Mouse (Mus musculus) heart, embryonic 13.5 days (tissue): ENCODE results near the gene Art2b. TPM values are rescaled to one million over a fixed set of nuclear protein-coding genes. Genes with fewer than 3 reads are reported as not detected.
"Not testable (repeated sequence)": the region's sequence is repeated elsewhere in the genome, so short reads cannot be mapped to it uniquely, and the experiment has no call there.

Experiments used
- ATAC-seq: fragments of 200-750 bp; cut with Nextera tagmentation; 2 replicates; pipeline ENCODE4 v1.8.0; 2017; ENCODE audit warnings: moderate TSS enrichment; ENCODE audit not compliant: insufficient number of reproducible peaks, low FRiP score, low TSS enrichment; ENCODE audit errors: extremely low read depth
- H3K27ac ChIP-seq: fragments of 300-500 bp; sonication (generic); replicated peaks from 2 replicates; pipeline ENCODE4 v1.5.1; 2015; ENCODE audit warnings: moderate library complexity, mild to moderate bottlenecking, inconsistent platforms
- H3K27me3 ChIP-seq: fragments of 300-500 bp; sonication (generic); replicated peaks from 2 replicates; pipeline ENCODE4 v1.6.1; 2015; ENCODE audit warnings: mild to moderate bottlenecking, inconsistent platforms
- H3K36me3 ChIP-seq: fragments of 300-500 bp; sonication (generic); 2 replicates; pipeline ENCODE4 v1.6.1; 2015; ENCODE audit warnings: mild to moderate bottlenecking, inconsistent platforms
- H3K4me1 ChIP-seq: fragments of 300-500 bp; sonication (generic); 2 replicates; pipeline ENCODE4 v1.6.1; 2015; ENCODE audit warnings: inconsistent platforms
- H3K4me2 ChIP-seq: fragments of 300-500 bp; sonication (generic); 2 replicates; pipeline ENCODE4 v1.6.1; 2015; ENCODE audit warnings: inconsistent platforms, mild to moderate bottlenecking, moderate library complexity
- H3K4me3 ChIP-seq: fragments of 300-500 bp; sonication (generic); 2 replicates; pipeline ENCODE4 v1.5.1; 2015; ENCODE audit warnings: moderate library complexity, mild to moderate bottlenecking, inconsistent platforms
- H3K9ac ChIP-seq: fragments of 300-500 bp; sonication (generic); 2 replicates; pipeline ENCODE4 v1.6.1; 2015; ENCODE audit warnings: inconsistent platforms, mild to moderate bottlenecking, moderate library complexity
- H3K9me3 ChIP-seq: fragments of 300-500 bp; sonication (generic); 2 replicates; pipeline ENCODE4 v1.6.1; 2016; ENCODE audit warnings: inconsistent platforms
- WGBS: fragments of 180-500 bp; shearing (Covaris S2); methylation state at CpG from one replicate; pipeline ENCODE4 v1.1.7; 2015; ENCODE audit warnings: mixed read lengths; 5-methylcytosine and 5-hydroxymethylcytosine counted together
- polyA plus RNA-seq: library from polyadenylated mRNA; unstranded; fragments of >200 nt; fragmentation: Nextera tagmentation; extraction: Ambion mirVana; gene quantifications from 2 replicates; pipeline ENCODE4 v1.2.1, GENCODE M21; 2015

Gene Art2b
- polyA plus RNA-seq, 1 experiment from 2014 or later, result not detected

DNA sequence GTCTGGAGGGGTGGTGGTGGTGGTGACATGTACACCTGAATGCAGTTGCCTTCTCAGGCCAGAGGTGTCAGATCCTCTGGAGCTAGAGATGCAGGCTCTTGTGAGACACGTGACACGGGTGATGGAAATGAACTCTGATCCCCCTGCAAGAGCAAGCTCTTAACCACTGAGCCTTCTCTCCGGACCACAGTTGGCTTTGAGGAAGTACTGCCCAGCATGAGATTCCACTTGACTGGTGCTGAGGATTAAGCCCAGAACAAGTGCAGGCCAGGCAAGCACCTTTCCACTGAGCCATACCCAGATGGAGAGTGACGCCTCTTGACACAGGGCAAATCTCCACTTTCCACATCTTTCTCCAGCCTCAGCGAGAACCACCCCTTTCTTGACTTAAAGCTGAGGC is 26.0 kb downstream of the Art2b start:
- 37% methylated on average over 5 of the region's 5 CpGs for WGBS

DNA sequence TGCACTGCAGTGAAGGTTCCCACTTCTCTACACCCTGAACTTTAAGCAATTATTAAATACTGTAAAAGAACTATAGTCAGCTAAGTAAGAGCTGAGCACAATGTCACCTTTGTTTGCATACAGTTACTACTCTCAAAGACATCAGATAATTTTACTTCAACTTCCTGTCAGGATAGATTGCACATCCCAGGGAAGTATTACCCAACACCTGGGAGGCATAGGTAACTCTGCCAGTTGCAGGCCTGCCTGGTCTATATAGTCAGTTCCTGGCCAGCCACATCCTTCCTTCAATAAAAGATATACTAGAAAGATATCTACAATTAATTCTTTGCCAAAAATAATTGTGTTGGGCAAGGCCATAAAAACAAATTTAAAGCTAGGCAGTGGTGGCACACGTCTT is 28.0 kb downstream of the Art2b start:
- Histone ChIP-seq H3K9ac (no peak overlapping the region), H3K4me2 (no peak overlapping the region), H3K27me3 (no peaks in the 10 kb centered on the region), H3K4me1 (no peaks in the 10 kb centered on the region), H3K4me3 (no peak overlapping the region), H3K36me3 (no peaks in the 10 kb centered on the region), H3K27ac (no peak overlapping the region), H3K9me3 (no peaks in the 10 kb centered on the region)
- WGBS, result 52% methylated on average over 1 of the region's 1 CpGs
- ATAC-seq, result no peak

More for the DNA sequence above, 26.0 kb downstream of the Art2b start:
- not testable (repeated sequence) for H3K36me3 ChIP-seq, H3K4me2 ChIP-seq, H3K9ac ChIP-seq, H3K27ac ChIP-seq, H3K4me1 ChIP-seq, H3K9me3 ChIP-seq, H3K27me3 ChIP-seq, H3K4me3 ChIP-seq, ATAC-seq

- H3K4me3 ChIP-seq, H3K4me2 ChIP-seq, H3K36me3 ChIP-seq, H3K27ac ChIP-seq, H3K27me3 ChIP-seq, H3K9ac ChIP-seq, H3K4me1 ChIP-seq, H3K9me3 ChIP-seq, ATAC-seq: not testable (repeated sequence)
- 84% methylated on average over 3 of the region's 3 CpGs for WGBS
Observed at GRCm38 (mm10) chr7:101555473-101555872, 29.9 kb downstream of the Art2b start.

DNA sequence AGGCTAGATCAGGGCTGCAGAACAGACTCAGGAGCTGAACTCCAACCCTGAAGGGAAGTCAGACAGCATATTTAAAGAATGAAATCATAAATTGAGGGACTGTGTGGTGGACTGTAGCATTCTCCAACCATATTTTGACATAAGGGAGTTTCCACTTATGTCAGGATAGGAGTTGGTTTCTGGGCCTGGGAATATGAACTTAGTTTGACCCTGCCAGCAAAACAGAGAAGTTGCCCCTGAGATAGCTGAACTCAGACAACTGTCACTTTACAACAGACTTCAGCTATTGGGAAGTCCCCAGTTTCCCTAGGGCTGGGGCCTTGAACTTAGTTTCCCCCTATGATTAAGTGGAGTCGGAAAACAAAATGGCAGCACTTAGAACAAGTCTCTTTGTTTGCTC is 33.9 kb downstream of the Art2b start:
- Histone ChIP-seq H3K36me3 (no peaks in the 10 kb centered on the region), H3K4me3 (no peak overlapping the region), H3K9me3 (no peaks in the 10 kb centered on the region), H3K27me3 (no peaks in the 10 kb centered on the region), H3K4me2 (no peak overlapping the region), H3K9ac (no peak overlapping the region), H3K27ac (no peak overlapping the region), H3K4me1 (peaks cover 7% of the 10 kb centered on the region)
- 88% methylated on average over 1 of the region's 1 CpGs for WGBS
- no peak for ATAC-seq

DNA sequence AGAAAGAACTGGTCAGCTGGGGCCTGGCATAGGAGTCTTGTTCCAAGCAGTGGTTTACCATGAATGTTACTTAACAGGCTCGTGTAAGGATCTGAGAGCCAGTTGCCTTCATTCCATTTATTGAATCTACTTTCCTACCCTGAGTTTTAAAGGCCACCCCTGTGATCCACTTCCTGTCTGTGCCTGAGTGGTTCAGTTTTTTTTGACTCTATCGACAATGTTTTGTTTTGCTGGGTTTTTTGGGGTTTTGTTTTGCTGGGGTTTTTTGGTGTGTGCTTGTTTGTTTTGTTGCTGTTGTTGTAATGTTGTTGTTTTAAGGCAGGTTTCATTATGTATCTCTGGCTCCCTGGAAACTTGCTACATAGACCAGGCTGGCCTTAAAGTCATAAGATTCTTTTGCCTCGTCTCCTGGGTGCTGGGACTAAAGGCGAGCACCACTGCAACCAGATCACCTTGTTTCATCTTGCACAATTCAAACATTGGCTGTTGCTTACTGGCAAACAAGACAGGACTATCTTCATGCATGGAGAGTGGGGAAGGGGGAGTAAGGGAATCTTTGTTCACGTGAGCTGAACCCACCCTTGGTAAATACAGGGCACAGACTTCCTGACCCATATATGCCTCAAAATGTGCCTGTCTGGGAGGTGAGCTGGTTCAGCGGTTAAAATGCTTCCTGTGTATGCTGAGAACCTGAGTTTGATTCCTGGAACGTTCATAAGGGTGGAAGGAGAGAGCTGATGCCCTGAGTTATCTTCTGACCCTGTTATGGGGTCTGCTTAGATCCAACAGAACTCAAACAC is 34.5 kb downstream of the Art2b start:
- no peaks in the 10 kb centered on the region for H3K27me3 ChIP-seq
- H3K27ac ChIP-seq, result no peak overlapping the region
- H3K4me2 ChIP-seq, result no peak overlapping the region
- H3K4me3 ChIP-seq, result no peak overlapping the region
- no peaks in the 10 kb centered on the region for H3K9me3 ChIP-seq
- no peak overlapping the region for H3K9ac ChIP-seq
- ATAC-seq, result no peak
- no peaks in the 10 kb centered on the region for H3K36me3 ChIP-seq
- peaks cover 7% of the 10 kb centered on the region for H3K4me1 ChIP-seq
- 55% methylated on average over 7 of the region's 7 CpGs for WGBS

DNA sequence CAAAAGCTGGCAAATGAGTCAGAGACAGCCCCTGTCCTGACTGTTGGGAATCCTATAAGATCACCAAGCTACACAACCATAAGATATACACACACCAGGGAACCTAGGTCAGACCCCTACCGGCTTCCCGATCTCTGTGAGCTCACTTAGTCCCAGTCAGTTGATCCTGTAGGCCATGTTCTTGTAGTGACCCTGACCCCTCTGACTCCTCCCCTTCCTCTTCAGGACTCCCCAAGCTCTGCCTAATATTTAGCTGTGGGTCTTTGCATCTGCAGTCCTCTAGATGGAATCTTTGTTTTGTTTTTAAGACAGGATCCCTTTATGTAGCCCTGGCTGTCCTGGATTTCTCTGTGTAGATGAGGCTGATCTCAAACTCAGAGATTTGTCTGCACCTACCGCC is 36.1 kb downstream of the Art2b start:
- no peak for ATAC-seq
- no peak overlapping the region for H3K9ac ChIP-seq
- 82% methylated on average over 3 of the region's 3 CpGs for whole genome bisulfite sequencing

GRCm38 (mm10) chr7:101547651-101548050 is 37.7 kb downstream of the Art2b start:
- Histone ChIP-seq H3K9ac (no peak overlapping the region), H3K4me1 (peaks cover 7% of the 10 kb centered on the region), H3K4me3 (no peak overlapping the region), H3K27me3 (no peaks in the 10 kb centered on the region), H3K9me3 (no peaks in the 10 kb centered on the region), H3K27ac (no peak overlapping the region), H3K36me3 (no peaks in the 10 kb centered on the region), H3K4me2 (no peak overlapping the region)
- 72% methylated on average over 3 of the region's 3 CpGs for WGBS
- no peak for ATAC-seq

More for the DNA sequence above, 36.1 kb downstream of the Art2b start:
- H3K9me3 ChIP-seq, result no peaks in the 10 kb centered on the region
- no peak overlapping the region for H3K4me2 ChIP-seq
- no peaks in the 10 kb centered on the region for H3K36me3 ChIP-seq
- H3K27ac ChIP-seq, result no peak overlapping the region
- H3K4me3 ChIP-seq, result no peak overlapping the region
- no peaks in the 10 kb centered on the region for H3K27me3 ChIP-seq
- peaks cover 7% of the 10 kb centered on the region for H3K4me1 ChIP-seq

GRCm38 (mm10) chr7:101541734-101542133 is 43.7 kb downstream of the Art2b start:
- no peaks in the 10 kb centered on the region for H3K36me3 ChIP-seq
- no peak overlapping the region for H3K27ac ChIP-seq
- no peak overlapping the region for H3K4me3 ChIP-seq
- no peaks in the 10 kb centered on the region for H3K9me3 ChIP-seq
- H3K27me3 ChIP-seq, result peaks cover 6% of the 10 kb centered on the region; the same call in 1 of the 2 replicates
- no peak overlapping the region for H3K4me2 ChIP-seq
- WGBS, result 80% methylated on average over 10 of the region's 10 CpGs
- no peak for ATAC-seq
- H3K4me1 ChIP-seq, result 0 out of 2 replicates have a peak, but pooled peaks cover 8% of the 10 kb centered on the region
- no peak overlapping the region for H3K9ac ChIP-seq

DNA sequence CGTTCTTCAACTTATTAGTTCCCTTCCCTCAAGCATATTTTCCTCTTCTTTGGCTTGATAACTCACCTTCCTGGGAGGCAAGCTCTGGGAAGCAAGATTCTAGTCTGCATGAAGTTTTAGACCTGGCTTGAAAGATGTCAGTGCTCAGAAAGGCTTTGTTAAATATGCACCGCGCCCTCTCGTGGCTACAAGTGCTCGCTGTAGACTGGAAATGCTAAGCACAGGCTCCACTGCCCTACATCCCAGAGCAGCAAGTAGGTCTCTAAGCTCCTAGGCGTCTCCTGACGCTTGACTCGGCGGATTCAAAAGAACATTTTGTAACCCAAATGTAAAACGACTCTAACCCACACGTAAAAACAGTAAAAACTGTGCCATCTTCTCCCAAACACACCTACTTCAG is 44.3 kb downstream of the Art2b start:
- ATAC-seq, result no peak
- 6% methylated on average over 11 of the region's 11 CpGs for WGBS
- Histone ChIP-seq H3K4me3 (no peak overlapping the region), H3K4me2 (no peak overlapping the region), H3K4me1 (0 out of 2 replicates have a peak, but pooled peaks cover 8% of the 10 kb centered on the region), H3K9ac (no peak overlapping the region), H3K27me3 (peaks cover 6% of the 10 kb centered on the region; the same call in 1 of the 2 replicates), H3K9me3 (no peaks in the 10 kb centered on the region), H3K36me3 (no peaks in the 10 kb centered on the region), H3K27ac (no peak overlapping the region)

DNA sequence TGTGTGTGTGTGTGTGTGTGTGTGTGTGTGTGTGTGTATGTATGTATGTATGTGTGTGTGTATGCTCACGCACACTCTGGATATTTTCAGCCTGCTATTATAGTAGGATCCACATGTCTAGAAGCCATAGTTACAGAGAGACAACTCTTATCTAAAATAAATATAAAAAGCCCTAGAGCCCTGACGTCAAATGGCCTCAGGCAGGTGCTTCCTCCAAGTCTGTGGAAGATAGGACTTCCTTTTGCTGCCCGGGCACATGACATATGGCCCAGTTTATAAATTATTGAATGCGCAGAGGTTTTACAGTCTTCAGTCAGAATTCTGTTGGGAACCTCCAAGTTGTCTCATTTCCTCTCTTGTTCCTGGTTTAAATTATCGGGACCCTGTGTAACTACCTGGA is 44.7 kb downstream of the Art2b start:
- Histone ChIP-seq H3K9me3 (no peaks in the 10 kb centered on the region), H3K4me2 (no peak overlapping the region), H3K4me3 (no peak overlapping the region), H3K4me1 (0 out of 2 replicates have a peak, but pooled peaks cover 8% of the 10 kb centered on the region), H3K9ac (no peak overlapping the region), H3K27ac (no peak overlapping the region), H3K27me3 (peaks cover 6% of the 10 kb centered on the region; the same call in 1 of the 2 replicates), H3K36me3 (no peaks in the 10 kb centered on the region)
- WGBS, result 53% methylated on average over 5 of the region's 5 CpGs
- ATAC-seq, result no peak; the same call in 1 of the 2 replicates

GRCm38 (mm10) chr7:101539774-101540173 is 45.6 kb downstream of the Art2b start:
- Histone ChIP-seq H3K4me1 (0 out of 2 replicates have a peak, but pooled peaks cover 8% of the 10 kb centered on the region), H3K27me3 (peaks cover 6% of the 10 kb centered on the region; the same call in 1 of the 2 replicates), H3K4me3 (no peak overlapping the region), H3K36me3 (no peaks in the 10 kb centered on the region), H3K9ac (no peak overlapping the region), H3K9me3 (no peaks in the 10 kb centered on the region), H3K27ac (no peak overlapping the region), H3K4me2 (no peak overlapping the region)
- no peak for ATAC-seq
- 34% methylated on average over 9 of the region's 9 CpGs for WGBS
